Mouse (Mus musculus) forebrain, embryonic 10.5 days (tissue): ENCODE measurements at regions not wholly inside any gene's neighbourhood (a gene's known extent, or its start where the extent isn't known, plus 50 kb on each side); places are given as distances from the start of the nearest gene placed in this dataset.

ENCODE experiments used
- DNase-seq: peaks from one replicate; pipeline ENCODE4 v3.0.0-alpha.2; 2017; ENCODE audit warnings: low spot score; ENCODE audit errors: extremely low spot score
- H3K27ac ChIP-seq: fragments of 300-500 bp; sonication (generic); 2 replicates; pipeline ENCODE4 v1.5.1; 2016; ENCODE audit warnings: mild to moderate bottlenecking
- H3K27me3 ChIP-seq: fragments of 300-500 bp; sonication (generic); 2 replicates; pipeline ENCODE4 v1.6.1; 2016; ENCODE audit warnings: mild to moderate bottlenecking; ENCODE audit not compliant: poor library complexity, severe bottlenecking
- H3K36me3 ChIP-seq: fragments of 300-500 bp; sonication (generic); replicated peaks from 2 replicates; pipeline ENCODE4 v1.6.1; 2016; ENCODE audit warnings: mild to moderate bottlenecking, moderate library complexity
- H3K4me1 ChIP-seq: fragments of 300-500 bp; sonication (generic); 2 replicates; pipeline ENCODE4 v1.6.1; 2016
- H3K4me3 ChIP-seq: fragments of 300-500 bp; sonication (generic); 2 replicates; pipeline ENCODE4 v1.5.1; 2016; ENCODE audit warnings: mild to moderate bottlenecking, moderate library complexity
- H3K9me3 ChIP-seq: fragments of 300-500 bp; sonication (generic); 2 replicates; pipeline ENCODE4 v1.6.1; 2016; ENCODE audit warnings: mild to moderate bottlenecking, moderate library complexity
- WGBS: fragments of 180-500 bp; shearing (Covaris S2); methylation state at CpG from one replicate; pipeline ENCODE4 v1.1.7; 2016; 5-methylcytosine and 5-hydroxymethylcytosine counted together

DNA sequence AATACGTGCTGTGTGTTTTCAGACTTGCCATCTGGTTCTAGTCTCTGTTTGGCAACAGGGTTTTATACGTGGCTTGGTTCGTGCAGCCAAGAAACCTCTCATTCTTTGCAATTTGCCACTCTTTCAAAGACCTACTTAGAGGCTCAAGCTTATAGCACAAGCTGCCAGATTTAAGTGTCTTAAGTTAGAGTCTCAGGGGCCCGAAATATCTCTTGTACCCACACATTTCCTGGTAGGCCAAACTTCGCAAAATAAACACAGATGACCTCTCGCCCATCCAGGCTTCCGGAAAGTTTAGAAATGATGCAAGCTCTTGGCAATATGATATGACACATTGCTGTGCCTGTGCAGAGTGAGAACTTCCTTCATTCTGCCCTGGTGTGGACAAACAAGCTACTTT is 54.8 kb upstream of the Fndc3b start:
- Histone ChIP-seq H3K4me3 (no peak overlapping the region), H3K9me3 (peaks cover 3% of the 10 kb centered on the region; the same call in 1 of the 2 replicates), H3K4me1 (peaks cover 5% of the 10 kb centered on the region), H3K27ac (no peak overlapping the region), H3K36me3 (no peaks in the 10 kb centered on the region), H3K27me3 (no peaks in the 10 kb centered on the region)
- no peak for DNase-seq
- WGBS: 86% methylated on average over 7 of the region's 7 CpGs

DNA sequence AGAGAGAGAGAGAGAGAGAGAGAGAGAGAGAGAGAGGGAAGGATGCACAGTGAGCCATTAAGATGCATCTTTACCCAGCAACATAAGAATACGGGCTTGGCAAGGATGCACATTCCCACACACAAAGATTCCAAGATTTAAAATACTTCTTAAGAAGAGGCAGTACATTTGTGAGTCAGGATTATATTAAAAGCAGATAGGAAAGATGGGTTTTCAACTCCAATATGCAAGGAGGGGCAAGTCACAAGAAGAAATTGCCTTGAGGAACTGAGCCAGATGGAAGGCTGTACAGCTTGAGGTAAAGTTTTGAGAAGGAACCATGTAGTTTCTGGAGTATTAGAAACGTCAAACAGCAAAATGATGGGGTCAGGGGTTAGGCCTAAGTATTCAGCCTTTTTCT is 53.4 kb upstream of the Fndc3b start:
- H3K4me3 ChIP-seq: no peak overlapping the region
- peaks cover 5% of the 10 kb centered on the region for H3K4me1 ChIP-seq
- no peak for DNase-seq
- no peak overlapping the region for H3K27ac ChIP-seq
- 90% methylated on average over 2 of the region's 2 CpGs for WGBS
- no peaks in the 10 kb centered on the region for H3K27me3 ChIP-seq
- peaks cover 3% of the 10 kb centered on the region; the same call in 1 of the 2 replicates for H3K9me3 ChIP-seq
- H3K36me3 ChIP-seq: no peaks in the 10 kb centered on the region

DNA sequence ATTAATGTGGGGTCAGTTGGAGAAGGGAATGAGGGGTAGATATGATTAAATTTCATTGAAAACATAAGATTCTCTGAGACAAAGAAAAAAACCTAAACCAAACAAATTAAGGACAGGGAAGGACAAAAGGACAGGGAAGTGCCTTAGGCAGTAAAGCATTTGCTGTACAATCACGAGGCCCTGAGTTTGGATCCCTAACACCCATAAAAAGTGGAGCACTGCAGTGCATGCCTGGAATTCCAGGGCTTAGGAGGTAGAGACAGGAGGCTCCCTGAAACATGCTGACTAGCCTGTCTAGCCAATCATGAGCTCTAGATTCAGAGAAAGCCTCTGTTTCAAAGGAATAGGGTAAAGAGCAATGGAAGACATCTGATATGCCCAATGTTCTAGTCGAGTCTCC is 49.9 kb upstream of the Fndc3b start:
- no peaks in the 10 kb centered on the region for H3K36me3 ChIP-seq
- no peaks in the 10 kb centered on the region for H3K27me3 ChIP-seq
- H3K27ac ChIP-seq: no peak overlapping the region
- 58% methylated on average over 2 of the region's 2 CpGs for WGBS
- peaks cover 3% of the 10 kb centered on the region; the same call in 1 of the 2 replicates for H3K9me3 ChIP-seq
- no peak overlapping the region for H3K4me3 ChIP-seq
- no peak for DNase-seq
- H3K4me1 ChIP-seq: no peaks in the 10 kb centered on the region; the same call in 1 of the 2 replicates
